Mouse (Mus musculus) heart, embryonic 13.5 days (tissue): ENCODE measurements around the gene Ky. TPM values are rescaled to one million over a fixed set of nuclear protein-coding genes. Genes with fewer than 3 reads are reported as not detected.
A peak's percentile ranks its signal among the peaks of the same experiment; 100 is the strongest.

Experiments
- ATAC-seq: fragments of 200-750 bp; cut with Nextera tagmentation; 2 replicates; pipeline ENCODE4 v1.8.0; 2017; ENCODE audit warnings: moderate TSS enrichment; ENCODE audit not compliant: insufficient number of reproducible peaks, low FRiP score, low TSS enrichment; ENCODE audit errors: extremely low read depth
- H3K27ac ChIP-seq: fragments of 300-500 bp; sonication (generic); replicated peaks from 2 replicates; pipeline ENCODE4 v1.5.1; 2015; ENCODE audit warnings: moderate library complexity, mild to moderate bottlenecking, inconsistent platforms
- H3K27me3 ChIP-seq: fragments of 300-500 bp; sonication (generic); replicated peaks from 2 replicates; pipeline ENCODE4 v1.6.1; 2015; ENCODE audit warnings: mild to moderate bottlenecking, inconsistent platforms
- H3K36me3 ChIP-seq: fragments of 300-500 bp; sonication (generic); 2 replicates; pipeline ENCODE4 v1.6.1; 2015; ENCODE audit warnings: mild to moderate bottlenecking, inconsistent platforms
- H3K4me1 ChIP-seq: fragments of 300-500 bp; sonication (generic); 2 replicates; pipeline ENCODE4 v1.6.1; 2015; ENCODE audit warnings: inconsistent platforms
- H3K4me2 ChIP-seq: fragments of 300-500 bp; sonication (generic); 2 replicates; pipeline ENCODE4 v1.6.1; 2015; ENCODE audit warnings: inconsistent platforms, mild to moderate bottlenecking, moderate library complexity
- H3K4me3 ChIP-seq: fragments of 300-500 bp; sonication (generic); 2 replicates; pipeline ENCODE4 v1.5.1; 2015; ENCODE audit warnings: moderate library complexity, mild to moderate bottlenecking, inconsistent platforms
- H3K9ac ChIP-seq: fragments of 300-500 bp; sonication (generic); 2 replicates; pipeline ENCODE4 v1.6.1; 2015; ENCODE audit warnings: inconsistent platforms, mild to moderate bottlenecking, moderate library complexity
- H3K9me3 ChIP-seq: fragments of 300-500 bp; sonication (generic); 2 replicates; pipeline ENCODE4 v1.6.1; 2016; ENCODE audit warnings: inconsistent platforms
- WGBS: fragments of 180-500 bp; shearing (Covaris S2); methylation state at CpG from one replicate; pipeline ENCODE4 v1.1.7; 2015; ENCODE audit warnings: mixed read lengths; 5-methylcytosine and 5-hydroxymethylcytosine counted together
- polyA plus RNA-seq: library from polyadenylated mRNA; unstranded; fragments of >200 nt; fragmentation: Nextera tagmentation; extraction: Ambion mirVana; gene quantifications from 2 replicates; pipeline ENCODE4 v1.2.1, GENCODE M21; 2015

Gene Ky
- polyA plus RNA-seq: 0.75 and 2.0 TPM in 2 replicates

GRCm38 (mm10) chr9:102505700-102506585, at the start of gene Ky:
Gene Ky, plus strand, starts transcription at chr9:102505750.
- Histone ChIP-seq H3K4me3 (peak within 1 kb of the TSS; percentile 58), H3K9ac (peak within 1 kb of the TSS; percentile 80), H3K27ac (peak within 1 kb of the TSS; percentile 74), H3K36me3 (no peaks in the 10 kb centered on the region), H3K27me3 (peaks cover 61% of the 10 kb centered on the region), H3K4me1 (peaks cover 25% of the 10 kb centered on the region), H3K9me3 (no peaks in the 10 kb centered on the region), H3K4me2 (peak within 1 kb of the TSS; percentile 86)
- no peak for ATAC-seq
- 3% methylated on average over 55 of the region's 63 CpGs for WGBS

- Histone ChIP-seq H3K9me3 (no peaks in the 10 kb centered on the region), H3K36me3 (no peaks in the 10 kb centered on the region), H3K4me3 (no peak overlapping the region), H3K4me1 (no peaks in the 10 kb centered on the region), H3K27ac (no peak overlapping the region), H3K4me2 (no peak overlapping the region), H3K9ac (no peak overlapping the region), H3K27me3 (peaks cover 28% of the 10 kb centered on the region)
- 88% methylated on average over 10 of the region's 10 CpGs for WGBS
- no peak for ATAC-seq
Measured at GRCm38 (mm10) chr9:102462251-102462650, 43.3 kb upstream of the Ky start.

- Histone ChIP-seq H3K4me3 (no peak overlapping the region), H3K36me3 (no peaks in the 10 kb centered on the region), H3K4me1 (no peaks in the 10 kb centered on the region), H3K9ac (no peak overlapping the region), H3K4me2 (no peak overlapping the region), H3K9me3 (no peaks in the 10 kb centered on the region), H3K27ac (no peak overlapping the region), H3K27me3 (peaks cover 16% of the 10 kb centered on the region; the same call in 1 of the 2 replicates)
- WGBS: 82% methylated on average over 3 of the region's 3 CpGs
- no peak for ATAC-seq
Measured at GRCm38 (mm10) chr9:102465044-102465443, 40.5 kb upstream of the Ky start.

- peaks cover 12% of the 10 kb centered on the region; the same call in 1 of the 2 replicates for H3K27me3 ChIP-seq
- H3K4me1 ChIP-seq: no peaks in the 10 kb centered on the region
- no peak overlapping the region for H3K9ac ChIP-seq
- ATAC-seq: no peak
- H3K9me3 ChIP-seq: no peaks in the 10 kb centered on the region
- H3K36me3 ChIP-seq: no peaks in the 10 kb centered on the region
- H3K4me2 ChIP-seq: no peak overlapping the region
- H3K27ac ChIP-seq: no peak overlapping the region
- WGBS: 64% methylated on average over 5 of the region's 5 CpGs
- H3K4me3 ChIP-seq: no peak overlapping the region
Measured at GRCm38 (mm10) chr9:102465726-102466125, 39.8 kb upstream of the Ky start.

- 82% methylated on average over 2 of the region's 2 CpGs for WGBS
- H3K4me1 ChIP-seq: no peaks in the 10 kb centered on the region
- H3K36me3 ChIP-seq: no peaks in the 10 kb centered on the region
- no peak overlapping the region for H3K27ac ChIP-seq
- ATAC-seq: no peak
- no peak overlapping the region for H3K4me3 ChIP-seq
- H3K4me2 ChIP-seq: no peak overlapping the region
- no peak overlapping the region for H3K9ac ChIP-seq
- no peaks in the 10 kb centered on the region for H3K9me3 ChIP-seq
- H3K27me3 ChIP-seq: no peaks in the 10 kb centered on the region
Measured at GRCm38 (mm10) chr9:102470076-102470819, 35.3 kb upstream of the Ky start.

GRCm38 (mm10) chr9:102477767-102478450, 27.6 kb upstream of the Ky start:
- Histone ChIP-seq H3K4me2 (no peak overlapping the region), H3K27me3 (no peaks in the 10 kb centered on the region), H3K9ac (no peak overlapping the region), H3K4me1 (no peaks in the 10 kb centered on the region), H3K36me3 (no peaks in the 10 kb centered on the region), H3K27ac (no peak overlapping the region), H3K9me3 (no peaks in the 10 kb centered on the region), H3K4me3 (no peak overlapping the region)
- WGBS: 76% methylated on average over 6 of the region's 6 CpGs
- no peak for ATAC-seq

GRCm38 (mm10) chr9:102478451-102478835, 27.1 kb upstream of the Ky start:
- Histone ChIP-seq H3K36me3 (no peaks in the 10 kb centered on the region), H3K9me3 (no peaks in the 10 kb centered on the region), H3K4me3 (no peak overlapping the region), H3K9ac (no peak overlapping the region), H3K4me2 (no peak overlapping the region), H3K27me3 (no peaks in the 10 kb centered on the region), H3K4me1 (no peaks in the 10 kb centered on the region), H3K27ac (no peak overlapping the region)
- no peak for ATAC-seq
- WGBS: 72% methylated on average over 3 of the region's 3 CpGs

- H3K36me3 ChIP-seq: no peaks in the 10 kb centered on the region
- no peak overlapping the region for H3K4me2 ChIP-seq
- no peak overlapping the region for H3K9ac ChIP-seq
- ATAC-seq: no peak
- 35% methylated on average over 9 of the region's 9 CpGs for WGBS
- no peaks in the 10 kb centered on the region for H3K9me3 ChIP-seq
- no peaks in the 10 kb centered on the region for H3K27me3 ChIP-seq
- H3K4me3 ChIP-seq: no peak overlapping the region
- no peak overlapping the region for H3K27ac ChIP-seq
- H3K4me1 ChIP-seq: no peaks in the 10 kb centered on the region
Measured at GRCm38 (mm10) chr9:102479022-102479421, 26.5 kb upstream of the Ky start.

GRCm38 (mm10) chr9:102492031-102492795, 13.3 kb upstream of the Ky start:
- Histone ChIP-seq H3K4me1 (peaks cover 8% of the 10 kb centered on the region), H3K4me2 (no peak overlapping the region), H3K9ac (no peak overlapping the region), H3K36me3 (no peaks in the 10 kb centered on the region), H3K4me3 (no peak overlapping the region), H3K9me3 (no peaks in the 10 kb centered on the region), H3K27ac (no peak overlapping the region), H3K27me3 (peaks cover 16% of the 10 kb centered on the region)
- no peak for ATAC-seq
- WGBS: 28% methylated on average over 12 of the region's 12 CpGs

GRCm38 (mm10) chr9:102493044-102493443, 12.5 kb upstream of the Ky start:
- Histone ChIP-seq H3K4me3 (no peak overlapping the region), H3K9me3 (no peaks in the 10 kb centered on the region), H3K27me3 (peaks cover 16% of the 10 kb centered on the region), H3K9ac (no peak overlapping the region), H3K4me2 (no peak overlapping the region), H3K36me3 (no peaks in the 10 kb centered on the region), H3K4me1 (peaks cover 16% of the 10 kb centered on the region), H3K27ac (no peak overlapping the region)
- ATAC-seq: no peak
- 20% methylated on average over 4 of the region's 4 CpGs for WGBS

- H3K4me1 ChIP-seq: peaks cover 24% of the 10 kb centered on the region
- H3K9me3 ChIP-seq: no peaks in the 10 kb centered on the region
- no peak overlapping the region for H3K4me3 ChIP-seq
- no peak overlapping the region for H3K4me2 ChIP-seq
- no peak for ATAC-seq
- H3K36me3 ChIP-seq: no peaks in the 10 kb centered on the region
- peaks cover 16% of the 10 kb centered on the region for H3K27me3 ChIP-seq
- WGBS: 100% methylated on average over 2 of the region's 2 CpGs
- no peak overlapping the region for H3K27ac ChIP-seq
- H3K9ac ChIP-seq: no peak overlapping the region
Measured at GRCm38 (mm10) chr9:102493916-102494315, 11.6 kb upstream of the Ky start.
